Mouse (Mus musculus): ENCODE measurements around the gene Fzr1.

DNA sequence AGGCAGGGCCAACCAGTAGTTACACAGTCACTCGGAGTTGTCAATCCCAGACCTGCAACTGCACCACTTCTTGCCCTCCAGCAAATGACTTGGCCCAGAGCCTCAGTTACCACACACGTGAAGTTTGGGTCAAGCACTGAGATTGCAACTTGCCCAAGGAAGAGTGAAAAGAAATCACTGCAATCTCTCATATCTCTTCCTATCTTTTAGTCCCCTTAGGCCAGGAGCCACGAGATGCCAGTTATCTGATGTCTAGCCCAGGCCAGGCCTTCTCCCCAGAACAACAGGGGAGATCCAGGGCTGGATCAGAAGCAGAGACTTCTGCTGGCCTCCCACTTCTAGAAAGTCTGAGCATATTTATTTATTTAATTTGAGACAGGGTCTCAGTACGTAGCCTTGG is 22.8 kb downstream of the Fzr1 start:
- no peak for TF ChIP-seq CTCF (conservative IDR thresholded peaks at IDR 0.05; ENCODE audit: low read length)
- no peak for TF ChIP-seq POU5F1 (IDR thresholded peaks at IDR 0.05; ENCODE audit: borderline replicate concordance, low read length)
